Mouse (Mus musculus) megakaryocyte, embryonic 14.5 days (primary cell): ENCODE measurements around the gene Acpp.

Experiments used
- FLI1 ChIP-seq: IDR thresholded peaks from 2 replicates; pipeline ENCODE4 v1.6.1; 2012; ENCODE audit warnings: low read length, inconsistent platforms, mixed read lengths
- GATA1 ChIP-seq: IDR thresholded peaks from 3 replicates; pipeline ENCODE4 v1.6.1; 2012; ENCODE audit warnings: mixed read lengths, low read length, inconsistent platforms, borderline replicate concordance

DNA sequence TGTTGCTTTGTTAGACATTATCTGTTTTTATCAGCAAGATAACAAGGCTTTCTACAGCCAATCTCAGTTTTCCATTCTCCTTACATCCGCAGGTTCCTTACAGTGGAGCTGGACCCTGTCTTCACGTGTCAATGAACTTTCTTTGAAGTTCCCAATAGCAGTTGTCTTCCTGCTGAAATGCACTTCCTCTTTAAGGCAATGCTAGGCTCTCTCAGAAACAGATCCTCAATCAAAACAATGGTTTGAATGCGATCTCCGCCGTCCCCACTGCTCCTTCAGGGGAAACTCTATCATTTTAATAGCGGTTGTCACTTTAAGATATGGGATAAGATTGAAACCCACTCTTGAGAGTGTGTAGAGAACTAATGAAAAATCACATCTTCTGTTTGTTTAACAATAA is 52.6 kb downstream of the Acpp start:
- TF ChIP-seq GATA1: no peak
- no peak for TF ChIP-seq FLI1
